Mouse (Mus musculus): Measurements from ENCODE around the gene Wipf2.
A peak's percentile ranks its signal among the peaks of the same experiment; 100 is the strongest.
"Not testable (repeated sequence)": the region's sequence is repeated elsewhere in the genome, so short reads cannot be mapped to it uniquely, and the experiment has no call there.

Gene Wipf2

GRCm38 (mm10) chr11:98909654-98910053 is 46.2 kb downstream of the Wipf2 start:
- DNase-seq (ENCODE audit: low spot score in 2 of 2): peak in 1 of 2 experiments; percentile 61

- DNase-seq (ENCODE audit: low spot score in 2 of 2): no peak
Observed at GRCm38 (mm10) chr11:98910415-98910814, 47.0 kb downstream of the Wipf2 start.

GRCm38 (mm10) chr11:98911498-98911897 is 48.1 kb downstream of the Wipf2 start:
- DNase-seq (ENCODE audit: low spot score in 2 of 2): no peak

GRCm38 (mm10) chr11:98914196-98914595 is 50.8 kb downstream of the Wipf2 start:
- no peak for DNase-seq (ENCODE audit: low spot score in 2 of 2)

- DNase-seq (ENCODE audit: low spot score in 2 of 2): not testable (repeated sequence)
Observed at GRCm38 (mm10) chr11:98916376-98916775, 52.9 kb downstream of the Wipf2 start.

- DNase-seq (ENCODE audit: low spot score in 2 of 2): no peak
Observed at GRCm38 (mm10) chr11:98917428-98918005, 54.1 kb downstream of the Wipf2 start.

- no peak for DNase-seq (ENCODE audit: low spot score in 2 of 2)
Observed at GRCm38 (mm10) chr11:98918231-98918630, 54.8 kb downstream of the Wipf2 start.

GRCm38 (mm10) chr11:98919009-98919408 is 55.6 kb downstream of the Wipf2 start:
- no peak for DNase-seq (ENCODE audit: low spot score in 2 of 2)

- DNase-seq (ENCODE audit: low spot score in 2 of 2): peak in 1 of 2 experiments; percentile 66
Observed at GRCm38 (mm10) chr11:98921813-98922212, 58.4 kb downstream of the Wipf2 start.

GRCm38 (mm10) chr11:98922307-98922706 is 58.9 kb downstream of the Wipf2 start:
- peak in 1 of 2 experiments; percentile 70 for DNase-seq (ENCODE audit: low spot score in 2 of 2)

- DNase-seq (ENCODE audit: low spot score in 2 of 2): not testable (repeated sequence)
Observed at GRCm38 (mm10) chr11:98922851-98923711, 59.6 kb downstream of the Wipf2 start.

- DNase-seq (ENCODE audit: low spot score in 2 of 2): no peak
Observed at GRCm38 (mm10) chr11:98924633-98925175, 61.3 kb downstream of the Wipf2 start.

GRCm38 (mm10) chr11:98925265-98925721 is 61.9 kb downstream of the Wipf2 start:
- peak in 1 of 2 experiments; percentile 60 for DNase-seq (ENCODE audit: low spot score in 2 of 2)

GRCm38 (mm10) chr11:98925868-98926311 is 62.5 kb downstream of the Wipf2 start:
- peak in 1 of 2 experiments; percentile 67 for DNase-seq (ENCODE audit: low spot score in 2 of 2)

GRCm38 (mm10) chr11:98926553-98926952 is 63.1 kb downstream of the Wipf2 start:
- no peak for DNase-seq (ENCODE audit: low spot score in 2 of 2)

GRCm38 (mm10) chr11:98927438-98928076 is 64.1 kb downstream of the Wipf2 start, which contains the start of gene Rara:
Gene Rara (plus strand): TSS chr11:98927818.
- DNase-seq (ENCODE audit: low spot score in 2 of 2): no peak

GRCm38 (mm10) chr11:98928186-98928893 is 64.9 kb downstream of the Wipf2 start:
- no peak for DNase-seq (ENCODE audit: low spot score in 2 of 2)

GRCm38 (mm10) chr11:98929503-98929902 is 66.1 kb downstream of the Wipf2 start:
- peak in 1 of 2 experiments; percentile 63 for DNase-seq (ENCODE audit: low spot score in 2 of 2)

GRCm38 (mm10) chr11:98930127-98930601 is 66.7 kb downstream of the Wipf2 start:
- DNase-seq (ENCODE audit: low spot score in 2 of 2): no peak

- no peak for DNase-seq (ENCODE audit: low spot score in 2 of 2)
Observed at GRCm38 (mm10) chr11:98930773-98931512, 67.5 kb downstream of the Wipf2 start.
